Mouse (Mus musculus) kidney, adult 2 months (tissue): ENCODE measurements around the gene Fyco1.

Experiments
- CTCF ChIP-seq: fragments of 200-500 bp; conservative IDR thresholded peaks from 2 replicates; pipeline ENCODE4 v1.5.1; 2011; ENCODE audit warnings: low read depth, mild to moderate bottlenecking, control low read depth, low read length, moderate library complexity, mixed read lengths; ENCODE audit not compliant: insufficient read depth, insufficient read length
- POLR2A ChIP-seq: fragments of 200-500 bp; IDR thresholded peaks from one replicate; pipeline ENCODE4 v1.6.1; 2011; ENCODE audit warnings: low read depth, low read length, control low read depth

DNA sequence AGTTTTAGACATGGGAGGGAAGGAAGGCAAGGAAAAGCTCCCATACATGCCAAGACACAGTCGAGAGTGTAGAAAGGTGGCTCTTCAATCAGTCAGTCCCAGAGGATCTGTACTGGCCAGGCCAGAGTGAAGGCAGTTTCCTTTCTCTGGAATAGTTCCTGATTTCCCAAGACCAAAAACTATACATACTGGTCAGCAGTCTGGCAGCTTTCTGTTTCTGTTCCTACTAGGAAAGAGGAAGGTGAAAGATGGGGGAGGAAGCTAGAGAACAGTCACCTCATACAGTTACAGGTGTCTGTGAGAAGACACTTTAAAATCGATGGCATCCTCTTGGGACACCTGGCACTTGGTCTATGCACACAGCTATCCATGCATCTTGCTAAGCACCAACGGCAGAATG lies 36.3 kb downstream of the Fyco1 start:
- no peak for TF ChIP-seq POLR2A
- no peak for TF ChIP-seq CTCF
